Mouse (Mus musculus): ENCODE measurements around the gene Utrn.
A peak's percentile ranks its signal among the peaks of the same experiment; 100 is the strongest.

Utrn gene

GRCm38 (mm10) chr10:12837636-12838035, 31.5 kb downstream of the Utrn start:
- no peak for DNase-seq (ENCODE audit: low spot score in 2 of 2)

- DNase-seq (ENCODE audit: low spot score in 2 of 2), result no peak
Measured at GRCm38 (mm10) chr10:12836048-12836816, 32.9 kb downstream of the Utrn start.

- DNase-seq (ENCODE audit: low spot score in 2 of 2), result no peak
Measured at GRCm38 (mm10) chr10:12834215-12834614, 35.0 kb downstream of the Utrn start.

GRCm38 (mm10) chr10:12832163-12832562, 37.0 kb downstream of the Utrn start:
- no peak for DNase-seq (ENCODE audit: low spot score in 2 of 2)

- no peak for DNase-seq (ENCODE audit: low spot score in 2 of 2)
Measured at GRCm38 (mm10) chr10:12827778-12828177, 41.4 kb downstream of the Utrn start.

- no peak for DNase-seq (ENCODE audit: low spot score in 2 of 2)
Measured at GRCm38 (mm10) chr10:12827306-12827705, 41.9 kb downstream of the Utrn start.

- DNase-seq (ENCODE audit: low spot score in 2 of 2), result no peak
Measured at GRCm38 (mm10) chr10:12826760-12827281, 42.3 kb downstream of the Utrn start.

GRCm38 (mm10) chr10:12824386-12824785, 44.8 kb downstream of the Utrn start:
- DNase-seq (ENCODE audit: low spot score in 2 of 2), result no peak

- no peak for DNase-seq (ENCODE audit: low spot score in 2 of 2)
Measured at GRCm38 (mm10) chr10:12823437-12824219, 45.5 kb downstream of the Utrn start.

- peak in 1 of 2 experiments; percentile 48 for DNase-seq (ENCODE audit: low spot score in 2 of 2)
Measured at GRCm38 (mm10) chr10:12820978-12821735, 48.0 kb downstream of the Utrn start.

GRCm38 (mm10) chr10:12817409-12817808, 51.8 kb downstream of the Utrn start:
- no peak for DNase-seq (ENCODE audit: low spot score in 2 of 2)

GRCm38 (mm10) chr10:12816530-12816929, 52.6 kb downstream of the Utrn start:
- no peak for DNase-seq (ENCODE audit: low spot score in 2 of 2)

GRCm38 (mm10) chr10:12814411-12814810, 54.8 kb downstream of the Utrn start:
- no peak for DNase-seq (ENCODE audit: low spot score in 2 of 2)

- DNase-seq (ENCODE audit: low spot score in 2 of 2), result no peak
Measured at GRCm38 (mm10) chr10:12813881-12814280, 55.3 kb downstream of the Utrn start.

- no peak for DNase-seq (ENCODE audit: low spot score in 2 of 2)
Measured at GRCm38 (mm10) chr10:12813211-12813811, 55.9 kb downstream of the Utrn start.

- no peak for DNase-seq (ENCODE audit: low spot score in 2 of 2)
Measured at GRCm38 (mm10) chr10:12812680-12813079, 56.5 kb downstream of the Utrn start.

- DNase-seq (ENCODE audit: low spot score in 2 of 2), result no peak
Measured at GRCm38 (mm10) chr10:12810816-12811215, 58.3 kb downstream of the Utrn start.

- no peak for DNase-seq (ENCODE audit: low spot score in 2 of 2)
Measured at GRCm38 (mm10) chr10:12809702-12810101, 59.5 kb downstream of the Utrn start.

GRCm38 (mm10) chr10:12808467-12808866, 60.7 kb downstream of the Utrn start:
- no peak for DNase-seq (ENCODE audit: low spot score in 2 of 2)

GRCm38 (mm10) chr10:12807706-12808105, 61.5 kb downstream of the Utrn start:
- no peak for DNase-seq (ENCODE audit: low spot score in 2 of 2)

- no peak for DNase-seq (ENCODE audit: low spot score in 2 of 2)
Measured at GRCm38 (mm10) chr10:12805826-12806225, 63.3 kb downstream of the Utrn start.

- no peak for DNase-seq (ENCODE audit: low spot score in 2 of 2)
Measured at GRCm38 (mm10) chr10:12803939-12804338, 65.2 kb downstream of the Utrn start.
